Mouse (Mus musculus): Measurements from ENCODE around the gene Rcan2.

Gene Rcan2

GRCm38 (mm10) chr17:43903807-43904771 lies 102.9 kb downstream of the Rcan2 start:
- intact Hi-C loops (cut with DNase I), result no loop called here

GRCm38 (mm10) chr17:43904896-43905295 lies 103.7 kb downstream of the Rcan2 start:
- intact Hi-C loops (cut with DNase I), result no loop called here

- intact Hi-C loops (cut with DNase I), result no loop called here
Measured at GRCm38 (mm10) chr17:43906728-43907127, 105.6 kb downstream of the Rcan2 start.

- intact Hi-C loops (cut with DNase I), result no loop called here
Measured at GRCm38 (mm10) chr17:43916128-43916527, 115.0 kb downstream of the Rcan2 start.

GRCm38 (mm10) chr17:43917143-43917542 lies 116.0 kb downstream of the Rcan2 start:
- intact Hi-C loops (cut with DNase I), result no loop called here

GRCm38 (mm10) chr17:43929856-43930255 lies 128.7 kb downstream of the Rcan2 start:
- intact Hi-C loops (cut with DNase I), result no loop called here

- intact Hi-C loops (cut with DNase I), result no loop called here
Measured at GRCm38 (mm10) chr17:43931731-43932130, 130.6 kb downstream of the Rcan2 start.

- intact Hi-C loops (cut with DNase I), result no loop called here
Measured at GRCm38 (mm10) chr17:43934056-43934455, 132.9 kb downstream of the Rcan2 start.

GRCm38 (mm10) chr17:43952219-43952618 lies 151.1 kb downstream of the Rcan2 start:
- intact Hi-C loops (cut with DNase I), result no loop called here

- intact Hi-C loops (cut with DNase I), result no loop called here
Measured at GRCm38 (mm10) chr17:43952661-43953534, 151.7 kb downstream of the Rcan2 start.

GRCm38 (mm10) chr17:43953535-43953918 lies 152.4 kb downstream of the Rcan2 start:
- intact Hi-C loops (cut with DNase I), result no loop called here

- intact Hi-C loops (cut with DNase I), result no loop called here
Measured at GRCm38 (mm10) chr17:43959797-43960196, 158.6 kb downstream of the Rcan2 start.

GRCm38 (mm10) chr17:43969943-43970342 lies 168.8 kb downstream of the Rcan2 start:
- intact Hi-C loops (cut with DNase I), result no loop called here

GRCm38 (mm10) chr17:43977572-43977971 lies 176.4 kb downstream of the Rcan2 start:
- intact Hi-C loops (cut with DNase I), result no loop called here

GRCm38 (mm10) chr17:43979925-43980324 lies 178.8 kb downstream of the Rcan2 start:
- intact Hi-C loops (cut with DNase I), result no loop called here

GRCm38 (mm10) chr17:43982505-43982904 lies 181.4 kb downstream of the Rcan2 start:
- intact Hi-C loops (cut with DNase I), result no loop called here

GRCm38 (mm10) chr17:43989334-43989945 lies 188.3 kb downstream of the Rcan2 start:
- intact Hi-C loops (cut with DNase I), result no loop called here

- intact Hi-C loops (cut with DNase I), result no loop called here
Measured at GRCm38 (mm10) chr17:43990957-43991383, 189.8 kb downstream of the Rcan2 start.

- intact Hi-C loops (cut with DNase I), result no loop called here
Measured at GRCm38 (mm10) chr17:43994080-43994479, 192.9 kb downstream of the Rcan2 start.

GRCm38 (mm10) chr17:43997514-43997913 lies 196.4 kb downstream of the Rcan2 start:
- intact Hi-C loops (cut with DNase I), result no loop called here

- intact Hi-C loops (cut with DNase I), result no loop called here
Measured at GRCm38 (mm10) chr17:43998095-43998494, 196.9 kb downstream of the Rcan2 start.

All from adrenal gland (tissue).